Mouse (Mus musculus): ENCODE results near the gene Fam69b.
A peak's percentile ranks its signal among the peaks of the same experiment; 100 is the strongest.

The Fam69b gene

GRCm38 (mm10) chr2:26661768-26662508 lies 33.7 kb downstream of the Fam69b start:
- peak; percentile 26 for DNase-seq (ENCODE audit: low read depth)

GRCm38 (mm10) chr2:26662509-26662882 lies 34.2 kb downstream of the Fam69b start:
- peak; percentile 30 for DNase-seq (ENCODE audit: low read depth)

GRCm38 (mm10) chr2:26663112-26663511 lies 34.9 kb downstream of the Fam69b start:
- DNase-seq (ENCODE audit: low read depth): peak; percentile 32

- peak; percentile 84 for DNase-seq (ENCODE audit: low read depth)
These were observed 35.3 kb downstream of the Fam69b start for GRCm38 (mm10) chr2:26663551-26663950.

DNA sequence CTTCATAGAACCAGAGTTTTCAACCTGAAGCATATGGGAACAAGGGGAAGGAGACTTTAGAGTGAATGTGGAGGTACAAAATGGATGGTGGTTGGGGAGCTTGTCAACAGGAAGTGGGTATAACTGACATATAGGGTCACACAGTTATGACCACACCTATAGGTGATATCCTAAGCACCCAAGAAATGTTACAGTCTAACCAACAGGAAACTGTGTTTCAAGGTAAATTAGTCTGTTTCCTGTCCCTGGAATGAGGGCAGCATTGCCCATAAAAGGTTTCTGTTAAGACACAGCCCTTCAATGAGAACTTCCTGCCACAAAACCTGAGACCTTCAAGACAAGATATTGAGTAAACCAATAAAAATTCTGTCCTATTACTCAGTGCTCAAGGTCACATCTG lies 40.5 kb downstream of the Fam69b start:
- peak; percentile 83 for DNase-seq (ENCODE audit: low read depth)

- DNase-seq (ENCODE audit: low read depth): no peak
These were observed 42.9 kb downstream of the Fam69b start, which contains the start of gene Lcn4 for GRCm38 (mm10) chr2:26671182-26671581. Gene Lcn4, minus strand, starts transcription at chr2:26671282.

Data from naive thymus-derived CD4-positive, alpha-beta T cell, adult 2 months (primary cell).